15 mouse cellular contexts compared by ENCODE assay signal in the genomic region with DNA sequence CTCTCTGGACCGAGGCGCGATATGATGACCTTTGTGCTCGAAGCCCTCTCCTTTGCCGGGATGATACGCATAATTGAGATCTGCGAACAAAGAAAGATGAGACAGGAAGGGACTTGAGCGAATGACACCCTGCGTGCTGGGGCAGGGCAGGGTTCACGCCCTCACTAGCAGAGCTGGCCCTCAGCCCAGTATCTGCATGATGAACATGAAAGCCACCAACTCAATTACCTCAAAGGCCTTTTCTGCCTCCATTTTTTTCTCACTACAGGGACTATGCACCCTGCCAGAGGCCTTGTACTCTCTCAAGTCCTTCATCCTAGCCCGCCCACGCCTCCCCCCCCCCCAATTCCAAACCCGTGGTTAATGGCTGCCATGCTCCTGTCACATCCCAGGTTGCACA. TPM values are rescaled to one million over a fixed set of nuclear protein-coding genes. Genes with fewer than 3 reads are reported as not detected.
DNase-seq lines count a peak whose midpoint lies in the region; ATAC-seq lines count a peak whose summit lies in the region.
"Had no signal": no experiment of that assay in that cellular context is flagged by ENCODE, and none has a peak within 500 bp of the region (broad histone marks: within the 10 kb centered on the region; RNA-seq: fewer than 3 reads in every experiment).

No protein-coding gene starts in this region.

- H3K9ac ChIP-seq in forebrain, embryonic 12.5 days, result no peak overlapping the region
- no peak overlapping the region for H3K9ac ChIP-seq in forebrain, embryonic 11.5 days (ENCODE audit: low read length)
- no peak overlapping the region for H3K9ac ChIP-seq in midbrain, embryonic 13.5 days (replicated peaks)
- no peak overlapping the region for H3K9ac ChIP-seq in midbrain, embryonic 11.5 days (ENCODE audit: low read length)
- H3K9ac ChIP-seq: embryonic facial prominence, embryonic 12.5 days; hindbrain, embryonic 15.5 days had no signal

- no peaks in the 10 kb centered on the region for H3K9me3 ChIP-seq in forebrain, embryonic 12.5 days
- no peaks in the 10 kb centered on the region for H3K9me3 ChIP-seq in forebrain, embryonic 11.5 days (ENCODE audit: control insufficient read depth, low read length)
- H3K9me3 ChIP-seq in midbrain, embryonic 13.5 days, result no peaks in the 10 kb centered on the region
- no peaks in the 10 kb centered on the region for H3K9me3 ChIP-seq in midbrain, embryonic 11.5 days (ENCODE audit: control insufficient read depth, low read length)
- H3K9me3 ChIP-seq: embryonic facial prominence, embryonic 12.5 days; heart, embryonic 10.5 days; hindbrain, embryonic 15.5 days had no signal

- H3K27me3 ChIP-seq in forebrain, embryonic 12.5 days, result 0 out of 2 replicates have a peak, but pooled peaks cover 10% of the 10 kb centered on the region
- no peaks in the 10 kb centered on the region for H3K27me3 ChIP-seq in forebrain, embryonic 11.5 days (ENCODE audit: control insufficient read depth, insufficient read depth, low read length)
- no peaks in the 10 kb centered on the region for H3K27me3 ChIP-seq in midbrain, embryonic 13.5 days
- no peaks in the 10 kb centered on the region for H3K27me3 ChIP-seq in midbrain, embryonic 11.5 days (ENCODE audit: control insufficient read depth, insufficient read depth, low read length)
- H3K27me3 ChIP-seq: embryonic facial prominence, embryonic 12.5 days; hindbrain, embryonic 15.5 days had no signal

- no peak for DNase-seq in forebrain, embryonic 11.5 days (ENCODE audit: low spot score)
- peak; percentile 52 for DNase-seq in kidney, postnatal 10 days
- DNase-seq in kidney, adult 8-10 months, result no peak
- DNase-seq in midbrain, embryonic 11.5 days (ENCODE audit: low spot score, missing footprints), result no peak
- no peak for DNase-seq in lung, postnatal 25 days (ENCODE audit: low spot score)
- DNase-seq: cerebellum, adult 11 months; gastrocnemius, postnatal 25 days; kidney, adult 11 months; layer of hippocampus, adult 9-11 months had no signal

- H3K4me1 ChIP-seq in forebrain, embryonic 12.5 days, result peaks cover 31% of the 10 kb centered on the region
- H3K4me1 ChIP-seq in forebrain, embryonic 11.5 days (replicated peaks; ENCODE audit: control insufficient read depth, insufficient read depth, low read length), result peaks cover 5% of the 10 kb centered on the region; the same call in 1 of the 2 replicates
- H3K4me1 ChIP-seq in midbrain, embryonic 13.5 days (replicated peaks), result peaks cover 20% of the 10 kb centered on the region
- peaks cover 5% of the 10 kb centered on the region for H3K4me1 ChIP-seq in midbrain, embryonic 11.5 days (ENCODE audit: control insufficient read depth, insufficient read depth, low read length)

- no peaks in the 10 kb centered on the region for H3K36me3 ChIP-seq in forebrain, embryonic 12.5 days (replicated peaks)
- no peaks in the 10 kb centered on the region for H3K36me3 ChIP-seq in forebrain, embryonic 11.5 days (ENCODE audit: control insufficient read depth, insufficient read depth, low read length)
- H3K36me3 ChIP-seq in midbrain, embryonic 13.5 days, result no peaks in the 10 kb centered on the region
- no peaks in the 10 kb centered on the region for H3K36me3 ChIP-seq in midbrain, embryonic 11.5 days (ENCODE audit: control insufficient read depth, insufficient read depth, low read length)
- H3K36me3 ChIP-seq: embryonic facial prominence, embryonic 12.5 days; heart, embryonic 10.5 days; hindbrain, embryonic 15.5 days had no signal

- no peak overlapping the region for H3K4me3 ChIP-seq in forebrain, embryonic 12.5 days (replicated peaks)
- no peak overlapping the region for H3K4me3 ChIP-seq in forebrain, embryonic 11.5 days (ENCODE audit: low read depth, low read length)
- H3K4me3 ChIP-seq in midbrain, embryonic 13.5 days (replicated peaks), result no peak overlapping the region
- H3K4me3 ChIP-seq in midbrain, embryonic 11.5 days (ENCODE audit: low read depth, low read length), result no peak overlapping the region
- H3K4me3 ChIP-seq: embryonic facial prominence, embryonic 12.5 days; heart, embryonic 10.5 days; hindbrain, embryonic 15.5 days had no signal

- no peak for ATAC-seq in forebrain, embryonic 12.5 days (ENCODE audit: low FRiP score)
- ATAC-seq in forebrain, embryonic 11.5 days (replicated peaks; ENCODE audit: low FRiP score), result no peak
- peak; percentile 45; the same call in 1 of the 2 replicates for ATAC-seq in midbrain, embryonic 13.5 days
- ATAC-seq in midbrain, embryonic 11.5 days (ENCODE audit: low FRiP score), result no peak
- no peak for ATAC-seq in activated CD4-positive, CD25-positive, alpha-beta regulatory T cell, adult 4 months

- 0 out of 2 replicates have a peak overlapping the region, but pooled peaks have one; percentile 31 for H3K27ac ChIP-seq in forebrain, embryonic 12.5 days
- H3K27ac ChIP-seq in forebrain, embryonic 11.5 days (ENCODE audit: low read depth, low read length), result no peak overlapping the region
- no peak overlapping the region for H3K27ac ChIP-seq in midbrain, embryonic 13.5 days
- H3K27ac ChIP-seq in midbrain, embryonic 11.5 days (ENCODE audit: low read depth, low read length), result no peak overlapping the region
- H3K27ac ChIP-seq: embryonic facial prominence, embryonic 12.5 days; heart, embryonic 10.5 days; hindbrain, embryonic 15.5 days had no signal

- WGBS in forebrain, embryonic 12.5 days, result 70% methylated on average over 13 of the region's 13 CpGs
- 78% methylated on average over 13 of the region's 13 CpGs for WGBS in forebrain, embryonic 11.5 days
- 52% methylated on average over 13 of the region's 13 CpGs for WGBS in midbrain, embryonic 13.5 days
- WGBS in midbrain, embryonic 11.5 days, result 60% methylated on average over 13 of the region's 13 CpGs

- no peak overlapping the region for H3K4me2 ChIP-seq in forebrain, embryonic 12.5 days
- no peak overlapping the region for H3K4me2 ChIP-seq in forebrain, embryonic 11.5 days (ENCODE audit: low read depth, low read length, severe bottlenecking)
- no peak overlapping the region for H3K4me2 ChIP-seq in midbrain, embryonic 13.5 days (replicated peaks)
- H3K4me2 ChIP-seq in midbrain, embryonic 11.5 days, result no peak overlapping the region
- H3K4me2 ChIP-seq: embryonic facial prominence, embryonic 12.5 days; hindbrain, embryonic 15.5 days had no signal

RNA-seq across cellular contexts. Expression of a gene that starts 29.4 kb away (rescaled TPM):
- 758 and 840 TPM in 2 replicates for polyA plus RNA-seq in forebrain, embryonic 12.5 days (2016; fragmentation: Nextera tagmentation; extraction: Ambion mirVana)
- polyA plus RNA-seq in forebrain, embryonic 11.5 days (2014; fragmentation: Nextera tagmentation; extraction: Ambion mirVana), result 1,000 and 1,067 TPM in 2 replicates
- polyA plus RNA-seq in midbrain, embryonic 13.5 days (2015; fragmentation: Nextera tagmentation; extraction: Ambion mirVana), result 860 and 872 TPM in 2 replicates
- 980 and 1,048 TPM in 2 replicates for polyA plus RNA-seq in midbrain, embryonic 11.5 days (2014; fragmentation: Nextera tagmentation; extraction: Ambion mirVana)
- 1,000 to 10,000 TPM; 3,627 to 3,817 TPM for polyA plus RNA-seq in activated CD4-positive, CD25-positive, alpha-beta regulatory T cell, adult 4 months (2017; shearing (Covaris generic))
